Mouse (Mus musculus): Measurements from ENCODE around the gene Arl15. TPM values are rescaled to one million over a fixed set of nuclear protein-coding genes. Genes with fewer than 3 reads are reported as not detected.

Gene Arl15
- polyA plus RNA-seq, 1 experiment from 2014 or later: 18.2 TPM

GRCm38 (mm10) chr13:114138921-114139320 lies 344.6 kb downstream of the Arl15 start:
- no peak for ATAC-seq (ENCODE audit: low FRiP score, low TSS enrichment)
- Histone ChIP-seq H3K4me3 (ENCODE audit: low read length) (no peak overlapping the region), H3K9me3 (ENCODE audit: control insufficient read depth, low read length) (no peaks in the 10 kb centered on the region)

GRCm38 (mm10) chr13:114139570-114139969 lies 345.3 kb downstream of the Arl15 start:
- H3K27me3 ChIP-seq (ENCODE audit: control insufficient read depth, insufficient read depth, low read length): no peaks in the 10 kb centered on the region
- peaks cover 6% of the 10 kb centered on the region; the same call in 1 of the 2 replicates for H3K4me1 ChIP-seq (ENCODE audit: control insufficient read depth, insufficient read depth, low read length)
- no peak overlapping the region for H3K27ac ChIP-seq (ENCODE audit: low read depth, low read length)
- H3K9me3 ChIP-seq (ENCODE audit: control insufficient read depth, low read length): no peaks in the 10 kb centered on the region
- 87% methylated on average over 9 of the region's 9 CpGs for WGBS
- no peaks in the 10 kb centered on the region for H3K36me3 ChIP-seq (ENCODE audit: control insufficient read depth, insufficient read depth, low read length)
- ATAC-seq (ENCODE audit: low FRiP score, low TSS enrichment): no peak
- no peak overlapping the region for H3K9ac ChIP-seq (ENCODE audit: low read depth, low read length)
- H3K4me2 ChIP-seq (replicated peaks; ENCODE audit: low read depth, low read length): no peak overlapping the region
- no peak overlapping the region for H3K4me3 ChIP-seq (ENCODE audit: low read length)

More at GRCm38 (mm10) chr13:114138921-114139320, 344.6 kb downstream of the Arl15 start:
- 83% methylated on average over 8 of the region's 8 CpGs for WGBS
- no peak overlapping the region for H3K9ac ChIP-seq (ENCODE audit: low read depth, low read length)
- H3K36me3 ChIP-seq (ENCODE audit: control insufficient read depth, insufficient read depth, low read length): no peaks in the 10 kb centered on the region
- H3K4me1 ChIP-seq (ENCODE audit: control insufficient read depth, insufficient read depth, low read length): 0 out of 2 replicates have a peak, but pooled peaks cover 6% of the 10 kb centered on the region
- no peaks in the 10 kb centered on the region for H3K27me3 ChIP-seq (ENCODE audit: control insufficient read depth, insufficient read depth, low read length)
- no peak overlapping the region for H3K27ac ChIP-seq (ENCODE audit: low read depth, low read length)
- H3K4me2 ChIP-seq (replicated peaks; ENCODE audit: low read depth, low read length): no peak overlapping the region

GRCm38 (mm10) chr13:114142826-114143225 lies 348.5 kb downstream of the Arl15 start:
- Histone ChIP-seq H3K36me3 (ENCODE audit: control insufficient read depth, insufficient read depth, low read length) (no peaks in the 10 kb centered on the region), H3K27me3 (ENCODE audit: control insufficient read depth, insufficient read depth, low read length) (no peaks in the 10 kb centered on the region), H3K4me3 (ENCODE audit: low read length) (no peak overlapping the region), H3K9ac (ENCODE audit: low read depth, low read length) (no peak overlapping the region), H3K4me2 (replicated peaks; ENCODE audit: low read depth, low read length) (no peak overlapping the region), H3K4me1 (ENCODE audit: control insufficient read depth, insufficient read depth, low read length) (peaks cover 6% of the 10 kb centered on the region; the same call in 1 of the 2 replicates), H3K27ac (ENCODE audit: low read depth, low read length) (no peak overlapping the region), H3K9me3 (ENCODE audit: control insufficient read depth, low read length) (no peaks in the 10 kb centered on the region)
- 89% methylated on average over 8 of the region's 8 CpGs for WGBS
- ATAC-seq (ENCODE audit: low FRiP score, low TSS enrichment): no peak

GRCm38 (mm10) chr13:114143247-114143646 lies 348.9 kb downstream of the Arl15 start:
- Histone ChIP-seq H3K9ac (ENCODE audit: low read depth, low read length) (no peak overlapping the region), H3K4me1 (ENCODE audit: control insufficient read depth, insufficient read depth, low read length) (peaks cover 6% of the 10 kb centered on the region; the same call in 1 of the 2 replicates), H3K9me3 (ENCODE audit: control insufficient read depth, low read length) (no peaks in the 10 kb centered on the region), H3K27me3 (ENCODE audit: control insufficient read depth, insufficient read depth, low read length) (no peaks in the 10 kb centered on the region), H3K36me3 (ENCODE audit: control insufficient read depth, insufficient read depth, low read length) (no peaks in the 10 kb centered on the region), H3K4me2 (replicated peaks; ENCODE audit: low read depth, low read length) (no peak overlapping the region), H3K27ac (ENCODE audit: low read depth, low read length) (no peak overlapping the region), H3K4me3 (ENCODE audit: low read length) (no peak overlapping the region)
- ATAC-seq (ENCODE audit: low FRiP score, low TSS enrichment): no peak
- 73% methylated on average over 1 of the region's 1 CpGs for WGBS

- no peaks in the 10 kb centered on the region for H3K36me3 ChIP-seq (ENCODE audit: control insufficient read depth, insufficient read depth, low read length)
- H3K27ac ChIP-seq (ENCODE audit: low read depth, low read length): no peak overlapping the region
- H3K4me2 ChIP-seq (replicated peaks; ENCODE audit: low read depth, low read length): no peak overlapping the region
- no peak overlapping the region for H3K4me3 ChIP-seq (ENCODE audit: low read length)
- no peak overlapping the region for H3K9ac ChIP-seq (ENCODE audit: low read depth, low read length)
- H3K4me1 ChIP-seq (ENCODE audit: control insufficient read depth, insufficient read depth, low read length): peaks cover 6% of the 10 kb centered on the region; the same call in 1 of the 2 replicates
- H3K27me3 ChIP-seq (ENCODE audit: control insufficient read depth, insufficient read depth, low read length): no peaks in the 10 kb centered on the region
- H3K9me3 ChIP-seq (ENCODE audit: control insufficient read depth, low read length): no peaks in the 10 kb centered on the region
- 0 out of 2 replicates have a peak, but pooled peaks have one; percentile 44 for ATAC-seq (ENCODE audit: low FRiP score, low TSS enrichment)
- WGBS: 40% methylated on average over 15 of the region's 15 CpGs
These were observed 350.0 kb downstream of the Arl15 start for GRCm38 (mm10) chr13:114144052-114145046.

- Histone ChIP-seq H3K36me3 (ENCODE audit: control insufficient read depth, insufficient read depth, low read length) (no peaks in the 10 kb centered on the region), H3K27ac (ENCODE audit: low read depth, low read length) (no peak overlapping the region), H3K4me1 (ENCODE audit: control insufficient read depth, insufficient read depth, low read length) (peaks cover 6% of the 10 kb centered on the region; the same call in 1 of the 2 replicates), H3K9ac (ENCODE audit: low read depth, low read length) (no peak overlapping the region), H3K4me2 (replicated peaks; ENCODE audit: low read depth, low read length) (no peak overlapping the region), H3K9me3 (ENCODE audit: control insufficient read depth, low read length) (no peaks in the 10 kb centered on the region), H3K27me3 (ENCODE audit: control insufficient read depth, insufficient read depth, low read length) (no peaks in the 10 kb centered on the region), H3K4me3 (ENCODE audit: low read length) (no peak overlapping the region)
- WGBS: 85% methylated on average over 8 of the region's 8 CpGs
- no peak for ATAC-seq (ENCODE audit: low FRiP score, low TSS enrichment)
These were observed 350.9 kb downstream of the Arl15 start for GRCm38 (mm10) chr13:114145249-114145648.

GRCm38 (mm10) chr13:114150856-114151697 lies 356.8 kb downstream of the Arl15 start:
- Histone ChIP-seq H3K27me3 (ENCODE audit: control insufficient read depth, insufficient read depth, low read length) (no peaks in the 10 kb centered on the region), H3K36me3 (ENCODE audit: control insufficient read depth, insufficient read depth, low read length) (no peaks in the 10 kb centered on the region), H3K4me3 (ENCODE audit: low read length) (no peak overlapping the region), H3K4me1 (ENCODE audit: control insufficient read depth, insufficient read depth, low read length) (no peaks in the 10 kb centered on the region), H3K4me2 (replicated peaks; ENCODE audit: low read depth, low read length) (no peak overlapping the region), H3K27ac (ENCODE audit: low read depth, low read length) (no peak overlapping the region), H3K9me3 (ENCODE audit: control insufficient read depth, low read length) (no peaks in the 10 kb centered on the region), H3K9ac (ENCODE audit: low read depth, low read length) (no peak overlapping the region)
- WGBS: 81% methylated on average over 16 of the region's 16 CpGs
- ATAC-seq (ENCODE audit: low FRiP score, low TSS enrichment): no peak

- H3K4me3 ChIP-seq (ENCODE audit: low read length): no peak overlapping the region
- 36% methylated on average over 10 of the region's 10 CpGs for WGBS
- no peaks in the 10 kb centered on the region for H3K27me3 ChIP-seq (ENCODE audit: control insufficient read depth, insufficient read depth, low read length)
- no peak overlapping the region for H3K27ac ChIP-seq (ENCODE audit: low read depth, low read length)
- no peak for ATAC-seq (ENCODE audit: low FRiP score, low TSS enrichment)
- no peaks in the 10 kb centered on the region for H3K4me1 ChIP-seq (ENCODE audit: control insufficient read depth, insufficient read depth, low read length)
- no peaks in the 10 kb centered on the region for H3K9me3 ChIP-seq (ENCODE audit: control insufficient read depth, low read length)
- H3K9ac ChIP-seq (ENCODE audit: low read depth, low read length): no peak overlapping the region
- no peaks in the 10 kb centered on the region for H3K36me3 ChIP-seq (ENCODE audit: control insufficient read depth, insufficient read depth, low read length)
- H3K4me2 ChIP-seq (replicated peaks; ENCODE audit: low read depth, low read length): no peak overlapping the region
These were observed 357.4 kb downstream of the Arl15 start for GRCm38 (mm10) chr13:114151698-114152069.
